Mouse (Mus musculus): ENCODE measurements around the gene Rbfox2. TPM values are rescaled to one million over a fixed set of nuclear protein-coding genes. Genes with fewer than 3 reads are reported as not detected.

Rbfox2 gene
- polyA plus RNA-seq, 1 experiment, result 1.0 TPM

- no peak for TF ChIP-seq GATA1 (IDR thresholded peaks at IDR 0.05; ENCODE audit: low read length)
Observed at GRCm38 (mm10) chr15:77050570-77050969, 256.2 kb downstream of the Rbfox2 start, which contains the start of gene Mb. TSS of gene Mb (minus strand) at chr15:77050670.

GRCm38 (mm10) chr15:77045609-77046008, 261.2 kb downstream of the Rbfox2 start:
- TF ChIP-seq GATA1 (IDR thresholded peaks at IDR 0.05; ENCODE audit: low read length), result no peak

DNA sequence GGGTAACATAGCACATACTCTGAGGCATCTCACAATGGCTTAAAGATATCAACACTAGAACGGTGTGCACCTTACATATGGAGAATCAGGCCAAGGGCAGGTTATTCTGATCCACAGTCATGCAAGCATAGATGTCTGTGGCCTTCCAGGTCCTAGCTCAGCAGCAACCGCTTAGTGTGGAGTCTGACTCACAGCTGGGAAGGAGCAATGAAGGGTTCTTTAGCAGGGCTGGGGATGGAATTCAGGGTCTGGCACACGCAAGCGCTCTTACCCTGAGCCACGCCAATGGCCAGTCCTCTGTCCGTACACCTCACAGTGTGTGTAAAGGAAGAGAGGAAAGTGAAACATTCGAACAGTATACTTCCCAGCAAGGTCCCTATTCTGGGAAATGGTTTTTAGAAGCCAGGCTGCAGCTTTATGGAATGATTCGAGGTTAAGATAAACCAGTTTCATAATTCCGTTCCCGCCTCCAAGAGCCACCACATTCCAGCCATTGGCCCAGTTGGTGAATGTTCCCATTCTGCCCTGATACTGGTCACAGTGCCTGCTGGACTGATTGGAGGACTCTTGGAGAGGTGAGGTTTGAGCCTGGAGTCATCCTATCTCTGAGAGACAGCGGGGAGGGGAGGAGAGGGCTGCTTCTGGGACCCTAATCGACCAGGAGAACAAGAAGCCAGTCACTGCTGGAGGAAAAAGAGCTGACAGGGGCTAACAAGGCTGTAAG, 262.0 kb downstream of the Rbfox2 start, which contains the start of gene Apol6:
Gene Apol6 (plus strand): TSS at position 133 of the 724 bp plus-strand sequence.
- TF ChIP-seq GATA1 (IDR thresholded peaks at IDR 0.05; ENCODE audit: low read length), result no peak

- no peak for TF ChIP-seq GATA1 (IDR thresholded peaks at IDR 0.05; ENCODE audit: low read length)
Observed at GRCm38 (mm10) chr15:77040784-77041183, 266.0 kb downstream of the Rbfox2 start.

GRCm38 (mm10) chr15:77039211-77039700, 267.5 kb downstream of the Rbfox2 start:
- no peak for TF ChIP-seq GATA1 (IDR thresholded peaks at IDR 0.05; ENCODE audit: low read length)

GRCm38 (mm10) chr15:77037278-77038161, 269.3 kb downstream of the Rbfox2 start:
- no peak for TF ChIP-seq GATA1 (IDR thresholded peaks at IDR 0.05; ENCODE audit: low read length)

GRCm38 (mm10) chr15:77036989-77037277, 269.9 kb downstream of the Rbfox2 start:
- TF ChIP-seq GATA1 (IDR thresholded peaks at IDR 0.05; ENCODE audit: low read length), result no peak

DNA sequence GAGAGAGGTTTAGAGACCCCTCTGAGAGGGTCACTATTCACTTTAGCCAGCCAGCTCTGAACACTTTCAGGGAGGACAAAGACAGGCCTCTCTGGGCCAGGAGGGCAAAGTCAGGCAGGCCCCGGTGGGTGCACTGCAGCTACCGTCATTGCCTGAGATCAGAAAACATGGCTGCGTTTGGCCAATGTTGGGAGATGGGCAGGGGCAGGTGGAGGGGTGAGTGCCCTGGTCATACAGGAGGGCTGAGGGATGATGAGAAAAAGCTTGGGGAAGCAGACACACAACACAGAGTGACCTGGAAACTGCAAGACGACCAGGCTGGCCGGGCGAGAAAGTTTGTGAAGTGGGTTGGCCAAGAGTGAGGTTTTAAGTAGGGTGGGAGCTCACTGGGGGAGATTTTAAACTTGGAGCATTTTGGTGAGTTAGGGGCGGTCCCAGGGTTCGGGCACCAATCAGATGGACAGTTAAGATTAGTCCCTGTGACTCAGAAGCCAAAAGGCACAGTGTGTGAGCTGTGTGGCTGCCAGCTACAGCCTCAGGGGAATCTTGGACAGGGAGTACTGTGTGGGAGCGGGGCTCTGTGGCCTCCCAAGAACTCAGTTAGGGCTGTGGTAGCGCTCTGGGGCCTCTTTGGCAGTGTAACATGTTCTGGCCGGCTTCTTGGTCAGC, 270.4 kb downstream of the Rbfox2 start:
- no peak for TF ChIP-seq GATA1 (IDR thresholded peaks at IDR 0.05; ENCODE audit: low read length)

DNA sequence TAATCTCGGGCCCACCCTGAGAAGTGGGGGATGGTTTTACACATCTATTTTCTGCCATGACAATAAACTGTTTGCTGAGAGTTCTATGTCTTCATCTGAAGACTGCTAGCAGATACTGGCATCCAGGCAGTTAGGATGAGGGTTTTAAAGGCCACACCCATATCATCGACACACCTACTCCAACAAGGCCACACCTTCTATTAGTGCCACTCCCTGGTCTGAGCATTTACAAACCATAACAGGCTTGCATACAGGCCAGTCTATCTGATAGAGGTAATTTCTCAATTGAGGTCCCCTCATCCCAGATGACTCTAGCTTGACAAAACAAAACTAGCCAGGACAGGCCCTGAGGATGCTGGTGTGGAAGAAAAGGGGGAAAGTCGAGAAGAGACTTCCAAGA, 271.2 kb downstream of the Rbfox2 start:
- no peak for TF ChIP-seq GATA1 (IDR thresholded peaks at IDR 0.05; ENCODE audit: low read length)

DNA sequence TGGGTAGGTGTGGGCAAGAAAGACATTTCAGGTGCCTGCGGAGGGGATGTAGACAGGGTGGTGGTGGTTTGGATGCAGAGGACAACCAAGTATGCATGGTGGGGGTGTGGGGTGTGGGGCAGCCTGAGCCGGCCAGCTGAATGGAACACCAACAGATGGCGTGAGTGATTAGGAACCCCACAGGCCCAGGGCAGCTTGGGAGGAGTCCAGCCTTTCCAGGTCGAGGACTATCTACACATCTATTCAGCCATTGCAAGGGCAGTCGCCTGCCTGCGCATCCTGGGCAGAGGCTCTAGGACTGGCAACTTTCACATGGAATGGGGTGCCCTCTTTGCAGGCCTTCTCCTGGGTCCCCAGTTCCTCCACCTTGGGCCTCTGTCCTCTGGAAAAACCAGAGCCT, 272.3 kb downstream of the Rbfox2 start:
- no peak for TF ChIP-seq GATA1 (IDR thresholded peaks at IDR 0.05; ENCODE audit: low read length)

GRCm38 (mm10) chr15:77031271-77031670, 275.5 kb downstream of the Rbfox2 start:
- TF ChIP-seq GATA1 (IDR thresholded peaks at IDR 0.05; ENCODE audit: low read length), result no peak

- TF ChIP-seq GATA1 (IDR thresholded peaks at IDR 0.05; ENCODE audit: low read length), result no peak
Observed at GRCm38 (mm10) chr15:77029331-77029991, 277.3 kb downstream of the Rbfox2 start.

Other genes with a start within 250 kb of the Rbfox2 start
- gene Apol7a, start 92.1 kb upstream of the Rbfox2 start, polyA plus RNA-seq (2012), result not detected in 2 replicates
- gene Apol9a, start 104.1 kb upstream of the Rbfox2 start, polyA plus RNA-seq (2012), result not detected in 2 replicates
- gene Apol7b, start 140.5 kb upstream of the Rbfox2 start, polyA plus RNA-seq (2012), result not detected in 2 replicates
- gene Apol10a, start 170.0 kb upstream of the Rbfox2 start, polyA plus RNA-seq (2012), result not detected in 2 replicates
- gene Apol11a, start 201.3 kb upstream of the Rbfox2 start, polyA plus RNA-seq (2012), result not detected in 2 replicates
- gene Apol7c, start 226.3 kb upstream of the Rbfox2 start, polyA plus RNA-seq (2012), result not detected in 2 replicates

All from G1E-ER4 (cell line).